Mouse (Mus musculus) thymus, adult 2 months (tissue): ENCODE measurements at regions not wholly inside any gene's neighbourhood (a gene's known extent, or its start where the extent isn't known, plus 50 kb on each side); places are given as distances from the start of the nearest gene placed in this dataset.

Source experiments
- CTCF ChIP-seq: fragments of 200-500 bp; IDR thresholded peaks from 2 replicates; pipeline ENCODE4 v1.5.1; 2012; ENCODE audit warnings: mild to moderate bottlenecking, control low read depth, low read length, moderate library complexity, borderline replicate concordance; ENCODE audit not compliant: control insufficient read depth, poor library complexity, insufficient read depth; ENCODE audit errors: extremely low read depth
- POLR2A ChIP-seq: fragments of 200-500 bp; IDR thresholded peaks from 2 replicates; pipeline ENCODE4 v1.6.1; 2012; ENCODE audit warnings: mild to moderate bottlenecking, low read length, control low read depth, moderate library complexity; ENCODE audit not compliant: control insufficient read depth, poor library complexity, insufficient read depth; ENCODE audit errors: extremely low read depth

- TF ChIP-seq CTCF (no peak), POLR2A (no peak)
Measured at GRCm38 (mm10) chr13:60544363-60544762, 57.4 kb upstream of the Dapk1 start.
